Mouse (Mus musculus) kidney, postnatal 10 days (tissue): Measurements from ENCODE around the gene Sumo2.
"Not testable (repeated sequence)": the region's sequence is repeated elsewhere in the genome, so short reads cannot be mapped to it uniquely, and the experiment has no call there.

ENCODE experiments used
- DNase-seq: peaks from one replicate; pipeline ENCODE4 v3.0.0; 2021; ENCODE audit warnings: mixed read lengths

Sumo2 gene

DNA sequence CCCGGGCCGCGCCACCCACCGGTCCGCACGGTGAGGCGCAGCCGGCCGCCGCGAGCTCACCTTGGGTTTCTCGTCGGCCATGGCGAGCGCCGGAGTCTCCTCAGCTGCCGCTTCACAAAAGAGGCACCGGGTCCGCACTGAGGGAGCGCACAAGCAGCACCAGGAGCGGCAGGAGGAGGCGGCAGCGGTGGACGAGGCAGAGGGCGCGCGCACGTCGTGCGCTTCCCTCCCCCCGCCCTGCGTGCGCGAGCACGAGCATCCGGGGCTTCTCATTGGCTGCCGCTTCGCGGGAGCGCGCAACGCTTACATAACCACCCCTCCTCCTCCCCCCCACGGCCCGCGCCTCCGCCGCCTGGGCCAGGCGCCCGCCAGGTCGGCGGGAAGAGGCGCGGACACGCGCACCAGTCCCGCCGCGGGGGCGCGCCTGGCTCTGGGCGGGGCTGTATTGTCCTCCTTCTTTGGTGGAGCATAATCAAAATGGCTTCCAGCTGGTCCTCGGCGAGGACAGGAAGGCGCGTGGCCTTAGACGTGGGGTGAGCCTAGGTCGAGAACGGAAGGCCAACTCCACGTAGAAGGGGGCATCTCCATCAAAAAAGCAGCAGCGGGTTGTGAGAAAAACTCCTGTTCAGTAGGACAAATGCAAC, at the start of gene Sumo2:
Gene Sumo2 (minus strand): TSS at position 239 of the 644 bp plus-strand sequence.
- DNase-seq: peak; percentile 99

DNA sequence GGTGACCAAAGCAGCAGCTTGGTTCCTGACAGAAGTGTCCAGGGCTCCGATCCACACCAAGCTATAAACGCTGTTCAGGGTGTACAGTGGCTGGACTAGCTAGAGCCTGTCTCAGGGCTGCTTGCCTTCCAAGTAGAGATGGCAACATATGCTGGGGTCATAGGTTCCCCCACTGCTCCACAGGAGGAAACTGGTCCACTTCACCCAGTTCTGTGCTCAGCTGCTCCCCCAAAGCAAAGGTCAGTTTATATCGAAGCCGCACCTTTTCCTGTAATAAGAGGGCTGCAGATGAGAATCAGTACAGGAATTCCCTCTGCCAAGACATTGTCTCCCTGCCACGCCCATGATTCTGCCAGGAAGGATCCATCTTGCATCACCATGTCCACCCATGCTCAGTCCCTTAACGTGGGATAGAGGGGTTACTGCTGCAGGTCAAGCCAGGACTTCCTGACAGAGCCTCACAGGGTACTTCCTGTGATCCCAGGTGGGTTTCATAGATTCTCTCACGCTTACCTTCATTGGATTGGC, 49.6 kb upstream of the Sumo2 start:
- no peak for DNase-seq

DNA sequence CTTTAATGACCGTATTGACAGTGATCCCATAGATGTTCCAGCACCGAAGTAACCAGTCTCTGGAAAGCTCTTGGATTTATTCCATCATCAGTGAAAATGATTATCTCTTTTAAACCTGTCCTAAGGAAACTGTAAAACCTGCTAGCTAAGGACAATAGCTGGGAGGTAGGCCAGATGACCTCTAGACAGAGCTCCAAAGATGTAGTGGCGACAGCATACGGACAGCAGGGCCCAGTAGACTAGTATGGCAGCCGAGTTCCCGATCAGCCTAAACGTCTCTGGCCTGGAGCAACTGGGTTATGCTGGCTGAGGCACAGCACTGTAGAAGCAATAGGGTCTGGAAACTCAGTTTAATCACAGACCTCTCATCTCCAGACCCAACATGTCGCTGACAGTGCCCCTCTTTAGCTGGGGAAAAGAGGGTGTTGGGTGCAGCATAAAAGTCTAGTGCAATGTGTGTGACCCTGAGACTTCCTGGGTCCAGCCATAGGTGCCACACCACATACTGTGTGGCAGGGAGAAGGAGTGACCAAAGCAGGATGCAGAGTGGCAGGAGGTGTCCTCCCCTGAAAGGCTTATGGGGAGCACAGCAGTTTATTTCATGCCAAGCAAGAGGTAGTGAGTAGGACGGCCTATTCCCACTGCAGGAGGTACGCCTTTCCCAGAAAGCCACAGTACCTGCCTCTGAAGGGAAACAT, 48.4 kb upstream of the Sumo2 start:
- DNase-seq: no peak

DNA sequence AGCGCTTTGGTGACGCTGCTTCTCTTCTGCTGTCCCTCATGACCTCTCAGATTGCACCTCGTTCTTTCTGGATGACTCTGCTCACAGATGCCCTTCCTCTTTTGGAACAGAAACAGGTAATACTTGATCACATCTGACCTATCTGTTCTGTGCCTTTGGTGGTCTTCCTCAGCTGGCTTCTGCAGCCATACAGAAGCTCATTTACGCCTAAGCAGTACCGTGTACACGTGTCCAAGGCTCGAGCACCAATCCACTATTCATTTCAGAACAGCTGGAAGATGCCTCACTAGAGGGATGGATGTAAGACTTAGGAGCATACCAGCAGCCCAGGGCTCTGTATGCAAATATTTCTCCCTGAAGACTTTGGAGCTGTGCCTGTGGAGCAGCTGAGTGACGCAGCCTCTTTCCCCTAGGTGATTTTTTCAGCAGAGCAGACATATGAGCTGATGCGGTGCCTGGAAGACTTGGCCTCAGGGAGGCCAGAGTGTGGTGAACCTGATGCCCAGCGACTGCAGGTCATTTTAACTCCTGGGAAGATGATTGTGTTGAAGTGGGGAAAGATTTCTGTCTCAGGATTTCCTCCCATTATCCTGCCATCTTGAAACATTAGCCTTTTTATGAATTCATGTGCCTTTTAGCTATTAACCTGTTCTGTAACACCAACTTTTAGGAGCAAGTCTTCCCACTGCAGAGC, 47.0 kb upstream of the Sumo2 start:
- no peak for DNase-seq

DNA sequence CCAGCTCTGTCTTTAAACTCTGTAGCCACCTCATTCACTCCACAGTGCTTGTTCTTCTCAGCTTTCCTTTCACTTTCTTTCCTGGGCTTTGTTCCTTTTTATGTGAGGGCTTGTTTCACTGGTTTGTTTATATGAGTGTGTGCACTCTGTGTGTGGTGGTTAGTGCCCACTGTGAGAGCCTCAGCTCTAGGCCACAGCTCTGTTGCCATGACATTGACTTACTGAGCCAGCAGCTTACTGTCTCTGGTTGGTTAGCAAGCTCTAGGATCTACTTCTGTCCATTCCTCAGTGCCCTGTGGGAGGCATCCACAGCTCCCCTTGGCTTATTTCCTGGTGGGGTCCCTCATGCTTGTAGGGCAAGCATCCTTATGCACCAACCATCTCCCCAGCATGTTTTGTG, 43.0 kb upstream of the Sumo2 start:
- no peak for DNase-seq

DNA sequence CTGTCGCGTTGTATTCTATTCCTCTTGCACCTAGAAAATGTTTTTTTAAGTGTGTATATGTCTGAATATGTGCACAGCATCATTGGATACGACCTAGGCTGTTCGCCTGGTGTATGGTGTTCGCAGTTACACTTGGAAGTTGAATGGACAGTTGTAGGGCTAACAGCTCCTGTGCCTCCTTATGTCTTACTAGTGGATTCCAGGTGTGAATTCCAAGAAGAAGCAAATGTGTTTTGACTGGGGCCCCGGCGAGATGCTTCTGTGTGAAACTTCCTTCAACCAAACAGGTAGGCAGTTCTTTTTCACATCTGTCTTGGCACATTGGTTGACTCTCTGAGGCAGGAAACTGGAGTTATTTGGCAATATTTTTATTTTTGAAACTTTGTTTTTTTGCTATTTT, 28.9 kb upstream of the Sumo2 start:
- DNase-seq: no peak

DNA sequence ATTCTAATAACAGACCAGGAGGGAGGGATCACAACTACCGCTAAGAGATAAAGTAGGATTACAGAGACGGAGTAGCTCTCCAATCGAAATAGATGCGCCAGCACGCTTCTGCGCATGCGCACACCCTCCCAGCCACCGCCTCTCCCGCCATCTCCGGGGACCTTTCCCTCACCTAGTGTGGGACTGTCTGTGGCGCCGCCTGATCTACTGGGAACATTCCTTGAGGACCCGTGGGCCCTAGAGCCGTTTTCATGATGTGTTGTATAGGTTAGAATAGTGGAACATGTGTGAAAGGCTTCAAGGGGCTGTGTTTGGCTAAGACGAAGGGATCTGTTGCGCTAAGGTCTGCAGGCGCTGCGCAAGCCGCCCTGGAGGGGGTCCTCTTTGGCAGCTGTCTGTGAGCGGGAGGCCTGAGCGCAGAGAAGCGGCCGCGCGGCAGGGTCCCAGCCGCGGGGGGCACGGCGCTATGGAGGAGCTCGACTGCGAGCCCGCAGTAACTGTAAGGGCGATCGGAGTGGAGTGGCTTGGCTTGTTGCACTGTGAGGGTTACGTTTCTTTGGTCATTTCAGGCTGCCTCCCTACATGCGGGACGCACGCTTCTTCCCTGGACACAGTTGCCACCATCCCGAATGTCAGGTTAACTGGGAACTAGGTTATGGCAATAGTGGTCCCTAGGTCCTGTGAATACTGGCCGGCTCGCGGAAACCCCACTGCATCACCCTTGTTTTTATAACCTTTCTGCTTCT, 28.2 kb upstream of the Sumo2 start, which contains the start of gene Nup85:
Gene Nup85 (plus strand): TSS at position 371 of the 746 bp plus-strand sequence.
- peak; percentile 99 for DNase-seq

DNA sequence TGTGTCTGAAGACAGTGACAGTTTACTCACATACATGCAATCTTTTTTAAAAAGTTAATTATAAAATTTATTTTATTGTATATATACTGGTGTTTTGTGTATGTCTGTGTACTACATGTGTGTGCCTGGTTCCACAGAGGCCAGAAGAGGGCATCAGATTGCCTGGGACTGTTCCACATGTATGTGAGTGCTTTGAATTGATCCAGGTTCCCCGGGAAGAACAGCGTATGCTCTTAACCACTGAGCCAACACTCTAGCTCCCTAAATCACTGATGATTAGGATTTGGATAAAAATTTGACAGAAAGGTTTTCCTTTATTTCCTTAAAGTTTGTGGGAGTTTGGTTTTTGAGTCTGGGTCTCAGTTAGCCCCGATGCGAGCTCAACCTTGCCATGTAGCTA, 27.3 kb upstream of the Sumo2 start:
- no peak for DNase-seq

DNA sequence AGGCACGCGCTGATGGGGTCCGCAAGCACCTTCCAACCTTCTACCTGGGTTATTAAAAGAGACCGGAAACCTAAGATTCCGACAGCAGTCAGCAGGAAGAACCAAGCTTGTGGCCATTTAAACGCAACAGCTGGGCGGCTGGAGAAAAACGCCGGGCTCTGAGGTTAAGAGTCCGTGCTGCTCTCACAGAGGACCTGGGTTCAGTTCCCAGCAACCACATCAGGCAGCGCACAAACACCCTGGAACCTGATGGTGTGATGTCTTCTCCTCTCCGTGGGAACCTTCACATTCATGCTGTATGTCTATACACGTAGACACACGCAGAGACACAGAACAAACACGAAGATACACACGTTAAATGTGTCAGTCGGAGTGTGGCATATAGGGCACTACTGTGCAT, 19.6 kb upstream of the Sumo2 start:
- no peak for DNase-seq

DNA sequence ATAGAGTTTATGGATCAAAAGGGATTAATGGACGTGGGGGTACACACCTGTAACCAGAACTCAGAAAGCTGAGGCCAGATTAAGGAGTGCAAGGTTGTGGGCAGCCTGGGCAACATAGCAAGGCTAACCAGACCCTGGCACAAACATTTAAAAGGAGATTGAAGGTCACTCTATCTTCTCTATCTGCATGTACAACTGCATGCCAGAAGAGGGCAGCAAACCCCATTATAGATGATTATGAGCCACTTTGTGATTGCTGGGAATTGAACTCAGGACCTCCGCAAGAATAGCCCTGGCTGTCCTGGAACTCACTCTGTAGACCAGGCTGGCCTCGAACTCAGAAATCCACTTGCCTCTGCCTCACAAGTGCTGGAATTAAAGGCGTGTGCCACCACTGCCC, 16.7 kb upstream of the Sumo2 start:
- DNase-seq: peak; percentile 14

DNA sequence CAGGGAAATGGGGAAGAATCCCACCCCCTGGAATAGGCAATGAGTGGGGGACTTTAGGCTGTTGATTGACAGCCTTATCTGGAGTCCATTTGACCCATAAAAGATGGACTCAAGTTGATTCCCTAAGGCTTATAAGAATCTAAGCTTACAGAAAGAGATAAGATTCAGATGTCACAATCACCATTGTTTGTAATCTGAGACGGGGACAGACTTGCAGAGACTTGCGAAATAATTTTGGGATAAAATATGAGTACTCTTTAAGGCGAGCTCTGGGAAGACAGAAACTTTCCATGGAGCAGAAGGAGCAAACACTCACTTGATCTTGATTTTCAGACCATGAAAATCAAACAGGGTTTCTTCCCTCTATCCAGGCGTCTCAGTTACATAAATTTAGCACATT, 7.5 kb upstream of the Sumo2 start:
- no peak for DNase-seq

DNA sequence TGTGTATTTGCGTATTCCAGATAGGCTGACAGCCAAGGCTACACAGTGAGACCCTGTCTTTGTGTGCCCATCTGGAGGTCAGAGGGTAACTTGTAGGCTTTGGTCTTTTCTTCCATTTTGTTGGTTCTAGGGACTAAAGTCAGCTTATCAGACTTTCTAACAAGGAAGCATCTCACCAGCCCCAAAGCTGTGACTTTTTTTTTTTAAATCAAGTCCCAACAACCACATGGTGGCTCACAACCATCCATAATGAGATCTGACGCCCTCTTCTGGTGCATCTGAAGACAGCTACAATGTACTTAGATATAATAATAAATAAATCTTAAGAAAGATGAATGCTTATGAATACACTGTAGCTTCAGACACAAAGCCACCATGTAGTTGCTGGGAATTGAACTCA, 2.0 kb upstream of the Sumo2 start:
- DNase-seq: no peak

DNA sequence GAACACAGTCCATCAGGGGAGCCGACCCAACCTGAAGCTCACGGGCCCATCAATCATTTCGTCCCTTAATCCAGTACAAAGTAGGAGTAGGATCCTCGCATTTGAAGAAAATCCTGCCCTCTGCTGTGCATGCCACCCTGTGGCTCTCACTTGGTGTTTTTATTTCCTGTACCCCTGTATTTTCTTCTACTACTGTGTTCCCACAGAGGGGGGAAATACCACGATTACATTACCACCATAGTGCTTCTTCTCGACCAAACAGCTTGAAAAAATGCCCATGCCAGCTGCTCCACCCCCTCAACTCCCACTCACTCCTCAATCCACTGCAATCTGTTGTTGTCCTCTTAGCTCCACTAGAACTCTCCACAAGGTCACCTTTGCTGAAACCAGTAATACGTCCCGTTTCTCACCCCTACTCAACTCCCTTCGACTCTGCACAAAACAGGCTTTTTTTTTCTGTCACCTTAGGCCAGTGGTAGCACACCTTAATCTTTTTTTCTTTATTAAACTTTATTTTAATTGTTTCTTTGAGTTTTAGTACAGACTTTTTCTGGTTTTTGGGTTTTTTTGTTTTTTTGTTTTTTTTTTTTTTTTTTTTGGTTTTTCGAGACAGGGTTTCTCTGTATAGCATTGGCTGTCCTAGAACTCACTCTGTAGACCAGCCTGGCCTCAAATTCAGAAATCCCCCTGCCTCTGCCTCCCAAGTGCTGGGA, 936 bp upstream of the Sumo2 start:
- peak; percentile 28 for DNase-seq

DNA sequence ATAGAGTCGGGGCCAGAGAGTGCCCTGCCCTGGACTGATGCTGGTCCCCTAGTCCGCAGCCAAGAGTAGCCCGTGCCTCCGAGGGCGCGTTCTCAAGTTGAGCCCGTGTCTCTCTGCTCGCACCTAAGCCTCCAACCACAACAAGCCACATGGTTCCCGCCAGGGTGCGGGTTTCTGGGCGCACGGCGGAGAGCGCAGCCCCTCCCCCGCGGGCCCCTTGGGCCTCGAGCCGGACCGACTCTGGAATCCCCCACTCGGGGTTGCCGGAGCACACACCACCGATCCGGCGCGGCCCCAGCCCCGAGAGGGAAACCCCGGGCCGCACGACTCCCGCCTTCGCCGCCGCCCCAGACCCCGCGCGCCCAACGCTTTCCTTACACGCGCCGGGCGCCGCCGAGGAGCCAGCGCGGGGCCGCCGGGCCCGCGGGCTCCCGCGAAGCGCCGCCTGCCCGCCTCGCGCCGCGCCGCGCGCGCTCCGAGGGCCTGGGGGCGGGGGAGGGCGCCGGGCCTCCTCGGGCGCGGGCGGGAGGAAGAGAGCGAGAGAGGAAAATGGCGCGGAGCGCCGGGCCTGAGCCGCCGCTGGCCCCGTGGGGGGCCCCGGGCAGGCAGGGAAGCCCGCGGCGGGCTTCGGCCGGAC, 557 bp downstream of the Sumo2 start:
- DNase-seq: peak; percentile 83

DNA sequence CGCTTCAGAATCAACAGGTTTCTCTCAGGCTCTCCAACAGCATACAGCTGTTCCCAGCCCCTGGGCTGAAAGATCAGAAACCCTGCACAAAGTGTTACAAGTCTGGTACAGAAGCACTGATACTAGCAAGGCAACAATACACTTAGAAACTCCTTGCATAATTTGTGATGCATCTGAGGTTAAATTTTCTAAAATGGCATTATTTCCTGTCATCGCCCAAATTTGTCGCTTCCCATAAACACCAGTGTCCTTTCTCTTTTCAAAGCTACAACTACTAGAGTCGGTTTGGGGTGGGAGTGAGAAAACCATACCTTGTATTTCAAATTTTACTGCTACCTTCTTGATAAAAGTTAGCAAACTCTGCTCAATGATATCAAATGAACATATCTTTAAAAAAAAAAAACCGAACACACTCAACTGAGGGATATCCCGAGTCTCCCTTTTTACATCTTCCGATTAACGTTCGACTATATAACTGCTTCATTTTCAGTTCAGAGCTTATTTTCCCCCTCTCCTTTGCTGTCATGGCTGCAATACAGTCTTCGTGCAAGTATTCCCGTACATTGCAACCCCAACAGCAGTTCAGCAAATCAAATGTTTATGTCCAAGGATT, 1.2 kb downstream of the Sumo2 start:
- no peak for DNase-seq

DNA sequence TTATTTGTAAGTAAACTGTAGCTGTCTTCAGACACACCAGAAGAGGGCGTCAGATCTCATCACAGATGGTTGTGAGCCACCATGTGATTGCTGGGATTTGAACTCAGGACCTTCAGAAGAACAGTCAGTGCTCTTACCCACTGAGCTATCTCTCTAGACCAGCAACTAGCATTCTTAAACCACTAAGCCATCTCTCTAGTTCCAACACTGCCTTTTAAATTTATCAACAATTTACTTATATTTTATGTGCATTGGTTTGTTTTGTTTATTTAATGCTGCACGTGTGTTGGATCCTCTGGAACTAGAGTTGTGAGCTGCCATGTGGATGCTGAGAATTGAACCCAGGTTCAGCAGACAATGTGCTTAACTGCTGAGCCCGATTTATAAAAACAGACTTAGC, 9.6 kb downstream of the Sumo2 start:
- not testable (repeated sequence) for DNase-seq

DNA sequence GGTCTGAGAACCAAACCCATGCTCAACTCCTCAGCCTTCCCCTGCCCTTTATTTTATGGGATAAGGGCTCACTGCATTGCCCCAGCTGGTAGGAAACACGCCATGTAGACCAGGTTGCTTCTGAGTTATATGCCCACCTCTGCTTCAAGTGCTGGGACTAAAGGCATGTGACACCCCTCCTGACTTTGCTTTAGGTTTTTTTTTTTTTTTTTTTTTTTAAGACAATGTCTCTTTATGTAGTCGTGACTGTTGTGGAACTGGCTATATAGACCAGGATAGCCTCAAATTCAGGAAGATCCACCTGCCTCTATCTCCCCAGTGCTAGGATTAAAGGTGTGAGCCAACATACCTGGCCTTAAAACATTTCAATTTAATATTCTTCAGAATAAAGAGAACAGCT, 13.4 kb downstream of the Sumo2 start:
- no peak for DNase-seq

DNA sequence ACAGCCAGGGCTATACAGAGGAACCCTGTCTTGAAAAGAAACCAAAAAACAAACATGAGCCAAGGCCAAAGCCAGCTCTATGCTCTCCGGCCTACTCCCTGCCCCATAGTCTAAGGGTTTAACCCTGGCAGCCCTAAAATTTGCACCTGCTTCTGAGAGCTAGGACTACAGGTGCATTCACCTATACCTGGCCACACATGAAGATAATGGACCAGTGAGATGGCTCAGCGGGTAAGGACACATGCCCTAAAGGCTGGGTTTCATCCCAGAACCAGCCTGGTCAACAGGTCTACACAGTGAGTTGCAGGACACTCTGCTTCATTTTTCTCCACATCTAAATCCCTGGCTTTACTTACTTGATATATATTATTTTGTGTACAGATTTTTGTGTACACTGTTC, 13.8 kb downstream of the Sumo2 start:
- no peak for DNase-seq

DNA sequence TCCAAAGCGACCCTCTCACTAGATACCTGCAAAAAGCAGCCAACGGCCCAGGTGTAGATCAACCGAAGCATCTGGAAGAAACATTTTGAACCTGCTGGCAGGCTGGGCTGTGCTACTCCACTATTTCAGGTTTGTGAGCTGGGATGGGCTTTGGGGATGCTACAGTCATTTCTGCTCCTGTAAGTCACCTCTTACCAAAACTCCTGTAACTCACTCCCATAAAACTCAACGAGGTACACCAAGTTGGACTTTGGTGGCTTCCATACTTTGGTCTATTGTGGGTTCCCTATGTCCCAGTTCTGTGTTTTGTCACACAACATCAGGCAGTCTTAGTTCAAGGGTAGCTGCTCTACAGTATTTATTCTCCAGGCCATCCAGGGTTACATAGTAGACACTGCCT, 15.0 kb downstream of the Sumo2 start:
- no peak for DNase-seq

DNA sequence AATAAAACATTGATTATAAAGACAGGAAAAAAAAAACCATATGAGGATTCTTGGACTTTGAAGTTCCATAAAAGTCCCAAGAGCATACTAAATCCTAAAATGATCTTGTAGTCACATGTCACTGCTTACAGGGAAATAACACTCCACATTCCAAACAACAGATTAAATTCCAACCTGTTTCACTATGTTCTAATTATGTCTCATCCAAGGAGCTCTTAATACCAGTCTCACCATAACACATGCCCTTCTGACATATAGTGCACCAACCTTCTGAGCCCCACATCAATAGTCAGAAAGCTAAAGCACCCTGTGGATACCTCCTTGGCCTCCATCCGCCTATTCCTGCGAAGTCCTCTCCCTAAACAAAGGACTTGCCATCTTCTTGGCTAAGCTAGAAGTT, 15.9 kb downstream of the Sumo2 start:
- DNase-seq: no peak

DNA sequence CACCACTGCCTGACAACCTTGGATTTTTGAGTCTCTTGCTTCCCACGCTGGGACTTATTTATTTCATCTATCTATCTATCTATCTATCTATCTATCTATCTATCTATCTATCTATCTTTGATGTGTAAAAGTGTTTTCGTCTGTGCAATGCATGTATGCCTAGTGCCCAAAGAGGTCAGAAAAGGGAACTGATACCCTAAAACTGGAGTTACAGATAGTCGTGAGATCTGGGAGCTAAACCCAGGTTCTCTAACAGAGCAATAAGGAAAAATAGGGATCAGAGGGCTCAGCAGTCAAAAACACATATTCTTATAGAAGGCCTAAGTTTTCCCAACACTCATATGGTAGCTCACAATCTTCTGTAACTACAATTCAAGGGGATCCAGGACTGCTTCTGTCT, 16.5 kb downstream of the Sumo2 start:
- DNase-seq: no peak

DNA sequence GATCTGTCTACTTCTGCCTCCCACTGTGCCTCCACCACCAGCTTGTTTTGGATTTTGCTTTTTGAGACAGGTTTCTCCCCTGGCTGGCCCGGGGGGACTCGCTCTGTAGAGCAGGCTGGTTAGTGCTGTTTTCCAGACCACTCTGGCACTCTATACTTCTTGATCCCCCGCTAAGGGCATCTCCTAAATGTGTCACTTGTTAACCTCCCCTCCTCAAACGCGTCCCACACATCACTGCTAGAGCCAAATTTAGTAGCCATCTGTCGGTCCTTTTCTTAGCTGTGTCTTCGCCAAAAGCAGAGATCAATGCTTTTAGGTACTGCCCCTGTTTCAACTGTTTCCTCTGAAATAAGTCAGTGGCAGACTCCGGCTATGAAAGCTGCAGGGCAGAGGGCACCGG, 17.4 kb downstream of the Sumo2 start:
- no peak for DNase-seq
